Mouse (Mus musculus): ENCODE measurements around the gene Gm45234.

Gm45234 gene

GRCm38 (mm10) chr6:124703789-124704188 is 52.0 kb downstream of the Gm45234 start:
- no peak for DNase-seq

- peak; percentile 84 for DNase-seq
Observed at GRCm38 (mm10) chr6:124702784-124703103, 53.1 kb downstream of the Gm45234 start.

GRCm38 (mm10) chr6:124702102-124702783 is 53.6 kb downstream of the Gm45234 start:
- no peak for DNase-seq

GRCm38 (mm10) chr6:124701338-124701737 is 54.5 kb downstream of the Gm45234 start:
- no peak for DNase-seq

GRCm38 (mm10) chr6:124699962-124700610 is 55.7 kb downstream of the Gm45234 start:
- DNase-seq, result peak; percentile 46

GRCm38 (mm10) chr6:124699366-124699765 is 56.5 kb downstream of the Gm45234 start:
- DNase-seq, result no peak

- no peak for DNase-seq
Observed at GRCm38 (mm10) chr6:124698751-124699150, 57.1 kb downstream of the Gm45234 start.

GRCm38 (mm10) chr6:124696441-124697150 is 59.2 kb downstream of the Gm45234 start:
- DNase-seq, result no peak

GRCm38 (mm10) chr6:124694166-124694955 is 61.5 kb downstream of the Gm45234 start:
- peak; percentile 91 for DNase-seq

- DNase-seq, result no peak
Observed at GRCm38 (mm10) chr6:124693243-124693981, 62.4 kb downstream of the Gm45234 start.

GRCm38 (mm10) chr6:124690517-124690916 is 65.3 kb downstream of the Gm45234 start:
- no peak for DNase-seq

All from kidney, postnatal 10 days (tissue).